Mouse (Mus musculus) MEL (cell line): ENCODE measurements around the gene Fen1. TPM values are rescaled to one million over a fixed set of nuclear protein-coding genes. Genes with fewer than 3 reads are reported as not detected.

Experiments
- DNase-seq: peaks from one replicate; pipeline ENCODE4 v3.0.0; 2011; ENCODE audit warnings: low read depth, low spot score
- H3K27ac ChIP-seq: 2 replicates; pipeline ENCODE4 v1.5.1; 2012; ENCODE audit warnings: low read depth, mild to moderate bottlenecking, control low read depth, low read length, moderate library complexity; ENCODE audit not compliant: control insufficient read depth
- H3K27me3 ChIP-seq, 2 experiments: fragments of 150-350 bp in 1 of 2; sonication (generic) in 1 of 2; 2 replicates each; pipeline ENCODE4 v1.6.1; 2012; ENCODE audit warnings: low read length in 2 of 2, mild to moderate bottlenecking in 2 of 2, improper control_type of control experiment in 1 of 2, moderate library complexity in 1 of 2; ENCODE audit not compliant: insufficient read depth in 2 of 2, control insufficient read depth in 1 of 2
- H3K36me3 ChIP-seq, 2 experiments: 2 replicates each; pipeline ENCODE4 v1.6.1; 2012 to 2014; ENCODE audit warnings: low read length in 2 of 2, improper control_type of control experiment in 1 of 2, inconsistent platforms in 1 of 2, mild to moderate bottlenecking in 1 of 2; ENCODE audit not compliant: insufficient read depth in 2 of 2, control insufficient read depth in 1 of 2
- H3K4me1 ChIP-seq, 2 experiments: fragments of 150-350 bp in 1 of 2; sonication (generic) in 1 of 2; 2 replicates each; pipeline ENCODE4 v1.6.1; 2012; ENCODE audit warnings: low read length in 2 of 2, improper control_type of control experiment in 1 of 2, mild to moderate bottlenecking in 1 of 2; ENCODE audit not compliant: insufficient read depth in 2 of 2, control insufficient read depth in 1 of 2
- H3K4me3 ChIP-seq, 2 experiments: fragments of 150-350 bp in 1 of 2; sonication (generic) in 1 of 2; 2 replicates each; pipeline ENCODE4 v1.5.1; 2012; ENCODE audit warnings: low read depth in 2 of 2, low read length in 2 of 2, mild to moderate bottlenecking in 2 of 2, moderate library complexity in 2 of 2, control low read depth in 1 of 2, improper control_type of control experiment in 1 of 2; ENCODE audit not compliant: control insufficient read depth in 1 of 2, insufficient read depth in 1 of 2
- H3K79me2 ChIP-seq: 2 replicates; pipeline ENCODE4 v1.6.1; 2012; ENCODE audit warnings: mild to moderate bottlenecking, low read length, moderate library complexity; ENCODE audit not compliant: control insufficient read depth, poor library complexity, insufficient read depth
- H3K9ac ChIP-seq: 2 replicates; pipeline ENCODE4 v1.6.1; 2012; ENCODE audit warnings: low read depth, mild to moderate bottlenecking, control low read depth, low read length, moderate library complexity; ENCODE audit not compliant: control insufficient read depth, poor library complexity, severe bottlenecking
- H3K9me3 ChIP-seq: fragments of 150-350 bp; sonication (generic); replicated peaks from 2 replicates; pipeline ENCODE4 v1.6.1; 2012; ENCODE audit warnings: mild to moderate bottlenecking, low read length, improper control_type of control experiment, moderate library complexity; ENCODE audit not compliant: insufficient read depth
- CHD2 ChIP-seq: IDR thresholded peaks from 2 replicates; pipeline ENCODE4 v1.6.1; 2011; ENCODE audit warnings: low read length, improper control_type of control experiment
- EP300 ChIP-seq, 2 experiments: IDR thresholded peaks; 2 replicates each; pipeline ENCODE4 v1.6.1; 2011; ENCODE audit warnings: improper control_type of control experiment in 2 of 2, low read length in 2 of 2, low read depth in 1 of 2, mild to moderate bottlenecking in 1 of 2
- ETS1 ChIP-seq: IDR thresholded peaks from 2 replicates; pipeline ENCODE4 v1.6.1; 2012; ENCODE audit warnings: low read depth, mild to moderate bottlenecking, inconsistent platforms, low read length, improper control_type of control experiment, moderate library complexity
- GABPA ChIP-seq: IDR thresholded peaks from 2 replicates; pipeline ENCODE4 v1.6.1; 2012; ENCODE audit warnings: low read depth, mild to moderate bottlenecking, inconsistent platforms, low read length, improper control_type of control experiment, moderate library complexity
- HCFC1 ChIP-seq: IDR thresholded peaks from 2 replicates; pipeline ENCODE4 v1.6.1; 2012; ENCODE audit warnings: low read depth, mild to moderate bottlenecking, inconsistent platforms, low read length, improper control_type of control experiment, moderate library complexity
- JUND ChIP-seq: IDR thresholded peaks from 2 replicates; pipeline ENCODE4 v1.6.1; 2011; ENCODE audit warnings: low read depth, mild to moderate bottlenecking, improper control_type of control experiment, low read length
- MAFK ChIP-seq: IDR thresholded peaks from 2 replicates; pipeline ENCODE4 v1.6.1; 2011; ENCODE audit warnings: low read depth, mild to moderate bottlenecking, low read length, improper control_type of control experiment, borderline replicate concordance
- MAZ ChIP-seq: IDR thresholded peaks from 2 replicates; pipeline ENCODE4 v1.6.1; 2012; ENCODE audit warnings: low read depth, mild to moderate bottlenecking, inconsistent platforms, low read length, improper control_type of control experiment
- NELFE ChIP-seq: IDR thresholded peaks from 2 replicates; pipeline ENCODE4 v1.6.1; 2011; ENCODE audit warnings: low read depth, low read length, improper control_type of control experiment
- POLR2A ChIP-seq, 2 experiments: IDR thresholded peaks; 2 replicates each; pipeline ENCODE4 v1.6.1; 2011 to 2012; ENCODE audit warnings: low read length in 2 of 2, mild to moderate bottlenecking in 2 of 2, control low read depth in 1 of 2, improper control_type of control experiment in 1 of 2, low read depth in 1 of 2, moderate library complexity in 1 of 2; ENCODE audit not compliant: control insufficient read depth in 1 of 2, insufficient read depth in 1 of 2, poor library complexity in 1 of 2
- RCOR1 ChIP-seq: IDR thresholded peaks from 2 replicates; pipeline ENCODE4 v1.6.1; 2012; ENCODE audit warnings: low read depth, mild to moderate bottlenecking, inconsistent platforms, low read length, improper control_type of control experiment
- SMC3 ChIP-seq: IDR thresholded peaks from 2 replicates; pipeline ENCODE4 v1.6.1; 2011; ENCODE audit warnings: low read depth, low read length, improper control_type of control experiment
- TCF12 ChIP-seq: IDR thresholded peaks from 2 replicates; pipeline ENCODE4 v1.6.1; 2014; ENCODE audit warnings: low read depth, mild to moderate bottlenecking, inconsistent platforms, low read length, improper control_type of control experiment, moderate library complexity
- USF1 ChIP-seq: IDR thresholded peaks from 2 replicates; pipeline ENCODE4 v1.6.1; 2014; ENCODE audit warnings: low read depth, mild to moderate bottlenecking, inconsistent platforms, low read length, improper control_type of control experiment, moderate library complexity
- ZC3H11A ChIP-seq: IDR thresholded peaks from 2 replicates; pipeline ENCODE4 v1.6.1; 2012; ENCODE audit warnings: low read depth, mild to moderate bottlenecking, inconsistent platforms, low read length, improper control_type of control experiment
- ZNF384 ChIP-seq: IDR thresholded peaks from 2 replicates; pipeline ENCODE4 v1.6.1; 2012; ENCODE audit warnings: low read depth, mild to moderate bottlenecking, inconsistent platforms, low read length, improper control_type of control experiment
- polyA plus RNA-seq, 2 experiments: library from polyadenylated mRNA; stranded (reverse) in 1 of 2; unstranded in 1 of 2; fragments of >175 nt in 1 of 2; fragments of >200 nt in 1 of 2; gene quantifications; 2 replicates each; pipeline versions ENCODE4 v1.2.1 to v1.2.4; 2012; ENCODE audit warnings: low replicate concordance in 2 of 2, low read depth in 1 of 2; ENCODE audit not compliant: insufficient read length in 2 of 2, insufficient read depth in 1 of 2, missing spikeins in 1 of 2
- total RNA-seq: library from RNA; depleted of rRNA; stranded (reverse); fragments of 300-350 nt; gene quantifications from 2 replicates; pipeline ENCODE4 v1.2.3, GENCODE M21; 2012

Gene Fen1
- total and polyA plus RNA-seq, 3 experiments = 145 to 189 TPM; not detected in 1

- no peak overlapping the region for H3K9ac ChIP-seq
- H3K4me3 ChIP-seq = no peak overlapping the region
- no peaks in the 10 kb centered on the region; the same call in 1 of the 2 replicates for H3K79me2 ChIP-seq
- no peaks in the 10 kb centered on the region for H3K27me3 ChIP-seq
- H3K4me1 ChIP-seq = peaks cover 0 to 7% of the 10 kb centered on the region in 2 experiments; a peak in 1 of 4 replicates
- H3K36me3 ChIP-seq = no peaks in the 10 kb centered on the region
- H3K27ac ChIP-seq = no peak overlapping the region
- no peaks in the 10 kb centered on the region for H3K9me3 ChIP-seq
- DNase-seq = no peak
- TF ChIP-seq MAFK = no peak
- TF ChIP-seq SMC3 = no peak
- TF ChIP-seq ZNF384 = no peak
- no peak for TF ChIP-seq JUND
- TF ChIP-seq GABPA = no peak
- TF ChIP-seq TCF12 = no peak
- no peak for TF ChIP-seq USF1
- TF ChIP-seq HCFC1 = no peak
- no peak for TF ChIP-seq NELFE
- no peak for TF ChIP-seq POLR2A (IDR thresholded peaks at IDR 0.05; ENCODE audit: control insufficient read depth in 1 of 2, insufficient read depth in 1 of 2, low read depth in 1 of 2, low read length in 2 of 2, poor library complexity in 1 of 2)
Observed at GRCm38 (mm10) chr19:10238477-10238876, 34.5 kb upstream of the Fen1 start.

DNA sequence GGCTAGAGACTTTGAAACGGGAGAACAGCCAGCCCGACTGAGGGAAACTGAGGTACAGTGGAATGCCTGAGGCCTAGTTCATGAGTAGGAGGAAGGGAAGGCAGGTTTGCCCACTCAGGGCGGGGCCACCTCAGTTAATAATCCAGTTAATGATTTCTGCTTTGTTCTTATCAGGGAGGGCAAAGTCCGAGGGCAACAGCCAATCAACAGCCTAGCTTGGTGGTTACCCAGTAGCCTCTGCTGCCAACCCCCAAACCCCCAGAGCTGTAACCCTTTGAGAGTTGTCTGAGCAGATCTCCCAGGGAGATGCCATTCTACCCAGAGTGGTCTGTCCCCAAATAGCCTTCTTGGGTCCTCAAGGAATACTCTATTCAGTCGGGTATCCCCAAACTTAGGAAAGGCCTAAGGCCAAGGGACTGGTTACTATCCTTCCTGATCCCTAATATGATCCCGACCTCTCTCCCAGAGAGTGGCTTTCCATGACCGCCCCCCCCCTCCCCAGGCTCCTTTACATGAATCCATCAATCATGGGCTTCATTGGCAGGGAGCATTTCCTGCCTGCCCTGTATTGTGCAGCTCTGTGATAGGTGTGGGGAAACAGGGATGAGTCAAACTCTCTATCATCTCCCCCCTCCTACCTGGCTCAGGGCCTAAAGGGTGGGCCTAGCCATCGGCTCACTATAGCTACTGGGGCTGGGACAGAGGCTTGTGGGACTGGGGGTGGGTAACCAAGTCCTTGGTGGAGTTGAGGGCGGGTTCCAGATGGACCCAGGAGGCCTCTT is 32.0 kb upstream of the Fen1 start:
- TF ChIP-seq ETS1 (no peak), CHD2 (no peak), RCOR1 (no peak), SMC3 (no peak), NELFE (no peak), MAZ (no peak), ZC3H11A (no peak), EP300 (IDR thresholded peaks at IDR 0.05; ENCODE audit: low read depth in 1 of 2, low read length in 2 of 2) (no peak)
- TF ChIP-seq, all 39 proteins: peak for 0
- Histone ChIP-seq H3K4me1 (peaks cover 0 to 7% of the 10 kb centered on the region in 2 experiments; a peak in 1 of 4 replicates), H3K27me3 (no peaks in the 10 kb centered on the region), H3K36me3 (no peaks in the 10 kb centered on the region), H3K79me2 (no peaks in the 10 kb centered on the region; the same call in 1 of the 2 replicates), H3K9me3 (no peaks in the 10 kb centered on the region), H3K4me3 (no peak overlapping the region), H3K9ac (no peak overlapping the region), H3K27ac (no peak overlapping the region)
- DNase-seq = no peak
